Mouse (Mus musculus) heart, adult 2 months (tissue): ENCODE results near the gene Arhgef2. TPM values are rescaled to one million over a fixed set of nuclear protein-coding genes. Genes with fewer than 3 reads are reported as not detected.

Experiments used
- DNase-seq, 2 experiments: peaks; one replicate each; pipeline ENCODE4 v3.0.0; 2021
- H3K27ac ChIP-seq: fragments of 200-600 bp; 2 replicates; pipeline ENCODE4 v1.8.1; 2022
- H3K27me3 ChIP-seq: fragments of 200-500 bp; 2 replicates; pipeline ENCODE4 v1.6.1; 2012; ENCODE audit warnings: mild to moderate bottlenecking, low read length, inconsistent platforms, mixed read lengths; ENCODE audit not compliant: control insufficient read depth, insufficient read depth
- H3K36me3 ChIP-seq: fragments of 200-500 bp; 2 replicates; pipeline ENCODE4 v1.6.1; 2012; ENCODE audit warnings: low read length, inconsistent platforms; ENCODE audit not compliant: control insufficient read depth, insufficient read depth
- H3K4me1 ChIP-seq: fragments of 200-500 bp; 2 replicates; pipeline ENCODE4 v1.6.1; 2011; ENCODE audit warnings: low read length; ENCODE audit not compliant: control insufficient read depth, insufficient read depth
- H3K4me3 ChIP-seq: fragments of 200-600 bp; 2 replicates; pipeline ENCODE4 v1.8.1; 2022
- H3K79me2 ChIP-seq: fragments of 200-500 bp; replicated peaks from 2 replicates; pipeline ENCODE4 v1.6.1; 2012; ENCODE audit warnings: mild to moderate bottlenecking, inconsistent platforms, low read length, moderate library complexity, mixed read lengths; ENCODE audit not compliant: control insufficient read depth, insufficient read depth
- H3K9ac ChIP-seq: fragments of 200-500 bp; 2 replicates; pipeline ENCODE4 v1.6.1; 2012; ENCODE audit warnings: low read depth, mild to moderate bottlenecking, control low read depth, inconsistent platforms, low read length, mixed read lengths
- CTCF ChIP-seq: fragments of 200-600 bp; IDR thresholded peaks from 2 replicates; pipeline ENCODE4 v1.8.1; 2022; ENCODE audit warnings: antibody characterized with exemption, mild to moderate bottlenecking, moderate library complexity
- EP300 ChIP-seq: fragments of 200-500 bp; IDR thresholded peaks from 2 replicates; pipeline ENCODE4 v1.6.1; 2011; ENCODE audit warnings: low read depth, low read length, control low read depth; ENCODE audit not compliant: insufficient read depth
- POLR2A ChIP-seq: fragments of 200-500 bp; IDR thresholded peaks from 2 replicates; pipeline ENCODE4 v1.6.1; 2011; ENCODE audit warnings: mild to moderate bottlenecking, low read depth, low read length, control low read depth; ENCODE audit not compliant: insufficient read depth
- WGBS: fragments of 180-500 bp; shearing (Covaris S2); methylation state at CpG from one replicate; pipeline ENCODE4 v1.1.7; 2018; 5-methylcytosine and 5-hydroxymethylcytosine counted together
- intact Hi-C: fragments of 180-260 bp; cut with DNase I; formaldehyde crosslinking; loops from one replicate; pipeline ENCODE4 v1.15.1; 2025
- polyA plus RNA-seq: library from polyadenylated mRNA; depleted of rRNA; stranded (reverse); fragments of >200 nt; gene quantifications from 2 replicates; pipeline ENCODE4 v1.2.3, GENCODE M21; 2012
- total RNA-seq, 2 experiments: library from RNA; stranded (reverse); gene quantifications; 2 replicates each; pipeline ENCODE4 v1.2.3; 2021

Arhgef2 gene
- total and polyA plus RNA-seq, 3 experiments: 37.3 to 51.0 (median 37.5) TPM

DNA sequence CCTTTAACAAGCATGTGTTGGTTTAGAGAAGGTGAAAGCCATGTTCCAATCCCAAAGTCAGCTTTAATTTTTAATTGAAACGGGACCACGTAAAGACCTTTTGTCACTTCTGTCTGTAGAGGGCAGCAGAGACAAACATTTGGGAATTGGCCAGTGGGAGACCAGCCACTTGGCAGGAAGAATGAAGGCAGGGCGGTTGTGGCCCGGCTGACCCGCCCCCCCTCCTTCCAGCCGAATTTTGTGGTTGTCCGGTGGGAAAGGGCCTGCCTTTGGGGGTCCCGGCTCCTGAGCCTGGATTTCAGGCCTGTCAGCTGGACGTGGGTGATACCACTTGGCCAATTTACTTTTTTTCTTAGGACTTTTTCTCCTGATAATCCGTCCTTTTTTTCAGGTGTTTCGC is 71.6 kb downstream of the Arhgef2 start:
- Histone ChIP-seq H3K79me2 (no peaks in the 10 kb centered on the region), H3K27ac (0 out of 2 replicates have a peak overlapping the region, but pooled peaks have one; percentile 15), H3K27me3 (no peaks in the 10 kb centered on the region), H3K9ac (peak overlapping the region; percentile 67), H3K4me3 (peak overlapping the region; percentile 38), H3K36me3 (no peaks in the 10 kb centered on the region), H3K4me1 (no peaks in the 10 kb centered on the region)
- TF ChIP-seq POLR2A: no peak
- peak; percentile 78; the same call in 1 of the 2 replicates for TF ChIP-seq EP300
- TF ChIP-seq CTCF: peak; percentile 87
- DNase-seq: peak; percentile 78
- 3% methylated on average over 11 of the region's 11 CpGs for WGBS
- intact Hi-C loops: loop anchor here (5.0 kb wide), 1 partner anchor 60 kb away; no protein-coding TSS in a partner anchor

DNA sequence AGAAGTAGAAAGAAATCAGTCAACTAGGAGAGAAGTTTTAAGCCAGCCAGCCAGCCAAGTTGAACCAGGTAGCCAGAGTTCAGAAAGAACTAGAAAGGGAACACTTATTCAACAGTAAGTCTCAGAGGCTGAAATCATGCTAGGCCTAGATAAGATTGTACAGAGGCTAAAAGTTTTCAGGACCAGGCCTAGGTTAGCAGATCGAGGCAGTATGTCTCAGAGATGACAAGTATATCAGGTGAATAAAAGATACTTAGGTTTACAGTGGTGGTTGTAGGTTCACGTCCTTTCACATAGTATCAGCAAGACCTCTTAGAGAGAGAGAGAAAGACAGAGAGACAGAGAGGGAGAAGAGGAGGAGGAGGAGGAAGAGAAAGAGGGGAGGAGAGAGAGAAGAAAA is 78.0 kb downstream of the Arhgef2 start:
- intact Hi-C loops: no loop called here
- TF ChIP-seq POLR2A (no peak), CTCF (no peak), EP300 (no peak)
- H3K79me2 ChIP-seq: peaks cover 3% of the 10 kb centered on the region
- H3K36me3 ChIP-seq: peaks cover 17% of the 10 kb centered on the region
- peaks cover 6% of the 10 kb centered on the region for H3K4me1 ChIP-seq
- H3K27ac ChIP-seq: no peak overlapping the region
- H3K9ac ChIP-seq: no peak overlapping the region
- H3K27me3 ChIP-seq: no peaks in the 10 kb centered on the region
- WGBS: 78% methylated on average over 2 of the region's 2 CpGs
- no peak for DNase-seq
- no peak overlapping the region for H3K4me3 ChIP-seq

DNA sequence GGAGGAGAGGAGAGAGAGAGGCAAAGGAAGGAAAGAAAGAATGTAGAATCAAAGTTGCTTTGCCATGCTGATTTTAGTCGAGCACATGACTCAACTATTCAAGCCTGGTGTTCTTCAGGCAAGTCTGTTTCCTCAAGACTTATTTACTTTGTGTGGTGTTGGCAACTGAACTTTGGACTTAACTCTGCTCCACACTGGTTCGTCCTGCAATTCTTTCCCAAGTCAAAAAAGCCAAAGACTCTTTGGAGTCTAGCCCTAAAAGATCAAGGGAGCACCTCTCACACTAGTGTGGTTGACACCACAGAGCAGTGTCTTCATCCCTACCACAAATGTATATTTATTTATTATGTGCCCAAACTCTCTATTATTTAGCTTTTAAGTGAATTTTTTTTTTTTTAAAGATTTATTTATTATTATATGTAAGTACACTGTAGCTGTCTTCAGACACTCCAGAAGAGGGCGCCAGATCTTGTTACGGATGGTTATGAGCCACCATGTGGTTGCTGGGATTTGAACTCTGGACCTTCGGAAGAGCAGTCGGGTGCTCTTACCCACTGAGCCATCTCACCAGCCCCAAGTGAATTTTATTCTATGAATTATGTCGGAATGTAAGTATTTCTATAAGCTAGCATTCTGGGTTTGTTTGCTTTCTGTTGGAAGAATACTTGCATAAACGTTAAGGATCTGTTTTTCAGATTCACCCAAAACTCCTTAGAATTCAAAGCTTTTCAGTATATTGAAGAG is 78.6 kb downstream of the Arhgef2 start:
- Histone ChIP-seq H3K79me2 (peaks cover 3% of the 10 kb centered on the region), H3K4me1 (peaks cover 6% of the 10 kb centered on the region), H3K27ac (peak overlapping the region; percentile 99), H3K9ac (no peak overlapping the region), H3K36me3 (peaks cover 18% of the 10 kb centered on the region), H3K27me3 (no peaks in the 10 kb centered on the region), H3K4me3 (peak overlapping the region; percentile 54)
- intact Hi-C loops: no loop called here
- TF ChIP-seq CTCF (peak; percentile 49), POLR2A (no peak), EP300 (no peak)
- no peak for DNase-seq
- WGBS: 53% methylated on average over 8 of the region's 8 CpGs

DNA sequence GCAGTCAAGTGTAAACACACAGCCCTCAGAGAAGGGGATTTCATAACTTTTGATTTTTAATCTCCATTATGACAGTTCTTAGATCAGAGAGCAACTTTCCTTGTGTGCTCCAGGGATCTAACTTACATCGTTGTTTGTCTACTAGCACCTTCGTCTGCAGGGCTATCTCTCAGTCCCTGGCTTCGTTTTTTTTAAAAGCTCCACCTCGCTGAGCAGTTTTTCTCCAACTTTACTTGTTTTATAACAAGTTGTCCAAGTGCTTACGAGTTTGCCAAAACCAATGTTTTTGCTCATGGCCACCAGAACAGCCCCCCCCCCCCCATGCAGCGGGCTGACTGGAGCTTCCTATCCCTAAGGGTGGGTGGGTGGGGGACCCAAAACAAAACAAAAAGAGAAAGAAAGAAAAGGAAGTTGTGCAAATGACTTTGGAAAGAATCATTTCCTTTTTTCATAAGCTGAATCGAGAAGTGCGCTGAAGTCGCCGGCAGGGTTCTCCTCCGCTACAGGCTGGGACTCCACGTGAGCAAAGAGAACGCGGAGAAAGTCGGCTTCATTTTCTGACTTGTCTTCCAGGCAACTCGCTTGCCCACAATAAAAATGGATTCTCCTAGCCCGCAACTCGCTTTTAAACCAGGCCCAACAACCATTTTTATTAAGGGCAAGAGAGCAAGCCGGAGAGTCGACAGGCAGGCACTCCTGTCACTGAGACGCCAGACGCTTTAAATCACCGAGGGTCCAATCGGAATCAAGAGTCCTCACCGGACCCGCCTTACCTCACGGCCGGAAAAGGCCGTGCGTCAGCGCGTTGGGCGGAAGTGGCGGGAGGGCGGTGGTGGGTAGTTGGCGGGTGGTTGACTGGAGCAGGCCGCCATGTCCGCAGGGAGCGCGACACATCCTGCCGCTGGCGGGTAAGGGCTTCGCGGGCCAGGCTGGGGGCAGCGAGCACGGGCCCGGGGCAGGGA is 79.5 kb downstream of the Arhgef2 start, which contains the start of gene Khdc4:
Gene Khdc4 (plus strand): TSS at position 824 of the 962 bp plus-strand sequence.
- under 1% methylated on average over 47 of the region's 47 CpGs for WGBS
- Histone ChIP-seq H3K27ac (peak within 1 kb of the TSS; percentile 99), H3K79me2 (peaks cover 3% of the 10 kb centered on the region), H3K36me3 (peaks cover 18% of the 10 kb centered on the region), H3K4me1 (peaks cover 6% of the 10 kb centered on the region), H3K4me3 (peak within 1 kb of the TSS; percentile 54), H3K27me3 (no peaks in the 10 kb centered on the region), H3K9ac (peak within 1 kb of the TSS; percentile 95)
- intact Hi-C loops: no loop called here
- TF ChIP-seq POLR2A: peak; percentile 82
- no peak for TF ChIP-seq CTCF
- TF ChIP-seq EP300: peak; percentile 86; the same call in 1 of the 2 replicates
- DNase-seq: peak; percentile 96 to 98

DNA sequence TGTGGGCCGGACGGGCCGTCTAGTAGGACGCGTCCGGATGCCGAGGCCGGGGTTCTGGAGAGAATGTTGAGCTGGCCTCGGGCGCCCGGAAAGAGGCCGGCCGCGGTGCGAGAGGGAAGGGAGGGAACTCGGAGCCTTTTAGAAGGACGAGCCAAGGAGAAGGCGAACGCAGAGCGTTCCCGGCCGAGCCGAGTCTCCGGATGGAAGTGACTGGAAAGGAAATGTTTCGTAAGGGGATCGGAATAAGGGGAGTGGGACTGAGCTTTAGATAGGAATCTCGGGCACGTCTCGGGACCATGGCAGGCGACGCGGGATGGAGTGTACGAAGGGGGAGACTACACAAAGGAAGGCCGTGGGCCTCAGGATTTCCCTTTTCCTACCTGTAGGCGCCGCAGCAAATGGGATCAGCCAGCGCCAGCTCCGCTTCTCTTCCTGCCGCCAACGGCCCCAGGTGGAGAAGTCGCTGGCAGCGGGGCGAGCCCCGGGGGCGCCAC is 80.2 kb downstream of the Arhgef2 start:
- Histone ChIP-seq H3K36me3 (peaks cover 21% of the 10 kb centered on the region), H3K4me1 (peaks cover 6% of the 10 kb centered on the region), H3K4me3 (peak overlapping the region; percentile 54), H3K79me2 (peaks cover 3% of the 10 kb centered on the region), H3K27ac (peak overlapping the region; percentile 99), H3K9ac (peak overlapping the region; percentile 95), H3K27me3 (no peaks in the 10 kb centered on the region)
- intact Hi-C loops: loop anchor here (2.0 kb wide), 2 partner anchors 29 to 53 kb away; no protein-coding TSS in a partner anchor
- under 1% methylated on average over 45 of the region's 45 CpGs for WGBS
- DNase-seq: no peak
- TF ChIP-seq EP300: no peak
- TF ChIP-seq CTCF: peak; percentile 47
